Mouse (Mus musculus) embryonic facial prominence, embryonic 13.5 days (tissue): Measurements from ENCODE around the gene A1bg. TPM values are rescaled to one million over a fixed set of nuclear protein-coding genes. Genes with fewer than 3 reads are reported as not detected.

Source experiments
- ATAC-seq: fragments of 200-750 bp; cut with Nextera tagmentation; 2 replicates; pipeline ENCODE4 v1.8.0; 2017; ENCODE audit warnings: low read depth; ENCODE audit not compliant: insufficient number of reproducible peaks, insufficient read depth, low FRiP score, low TSS enrichment
- H3K27ac ChIP-seq: fragments of 300-500 bp; sonication (generic); 2 replicates; pipeline ENCODE4 v1.5.1; 2015; ENCODE audit warnings: moderate library complexity, mild to moderate bottlenecking, inconsistent platforms
- H3K27me3 ChIP-seq: fragments of 300-500 bp; sonication (generic); 2 replicates; pipeline ENCODE4 v1.6.1; 2015; ENCODE audit warnings: mild to moderate bottlenecking, inconsistent platforms
- H3K36me3 ChIP-seq: fragments of 300-500 bp; sonication (generic); 2 replicates; pipeline ENCODE4 v1.6.1; 2015; ENCODE audit warnings: mild to moderate bottlenecking, inconsistent platforms
- H3K4me1 ChIP-seq: fragments of 300-500 bp; sonication (generic); 2 replicates; pipeline ENCODE4 v1.6.1; 2015; ENCODE audit warnings: inconsistent platforms
- H3K4me2 ChIP-seq: fragments of 300-500 bp; sonication (generic); 2 replicates; pipeline ENCODE4 v1.6.1; 2015; ENCODE audit warnings: moderate library complexity, mild to moderate bottlenecking, inconsistent platforms
- H3K4me3 ChIP-seq: fragments of 300-500 bp; sonication (generic); 2 replicates; pipeline ENCODE4 v1.5.1; 2015; ENCODE audit warnings: mild to moderate bottlenecking, inconsistent platforms
- H3K9ac ChIP-seq: fragments of 300-500 bp; sonication (generic); 2 replicates; pipeline ENCODE4 v1.6.1; 2015; ENCODE audit warnings: mild to moderate bottlenecking, inconsistent platforms
- H3K9me3 ChIP-seq: fragments of 300-500 bp; sonication (generic); 2 replicates; pipeline ENCODE4 v1.6.1; 2016; ENCODE audit warnings: inconsistent platforms
- WGBS: fragments of 180-500 bp; shearing (Covaris S2); methylation state at CpG from one replicate; pipeline ENCODE4 v1.1.7; 2015; ENCODE audit warnings: mixed read lengths; 5-methylcytosine and 5-hydroxymethylcytosine counted together
- polyA plus RNA-seq: library from polyadenylated mRNA; unstranded; fragments of >200 nt; fragmentation: Nextera tagmentation; extraction: Ambion mirVana; gene quantifications from 2 replicates; pipeline ENCODE4 v1.2.1, GENCODE M21; 2015

A1bg gene
- polyA plus RNA-seq, 1 experiment from 2014 or later: not detected

DNA sequence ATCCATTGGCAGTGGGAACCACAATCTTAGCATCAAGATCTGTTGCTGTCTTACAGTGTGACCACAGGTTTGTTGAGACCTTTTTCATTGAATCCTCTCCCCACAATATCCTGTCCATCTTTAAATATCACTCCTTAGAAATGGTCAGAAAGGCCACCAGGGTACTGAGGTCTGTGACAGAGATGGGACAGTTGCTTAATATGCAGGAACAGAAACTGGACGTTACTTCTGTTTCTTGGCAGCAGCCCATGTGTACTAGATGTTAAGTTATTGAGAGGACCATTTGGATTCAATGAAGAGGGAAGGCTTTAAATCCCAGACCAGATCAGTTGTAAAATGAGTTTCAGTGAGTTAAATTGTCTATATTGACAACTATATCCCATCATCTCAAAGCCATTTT, 67.7 kb downstream of the A1bg start:
- Histone ChIP-seq H3K27me3 (no peaks in the 10 kb centered on the region), H3K4me3 (no peak overlapping the region), H3K9me3 (no peaks in the 10 kb centered on the region), H3K36me3 (no peaks in the 10 kb centered on the region), H3K4me2 (no peak overlapping the region), H3K9ac (no peak overlapping the region), H3K27ac (no peak overlapping the region), H3K4me1 (peaks cover 17% of the 10 kb centered on the region; the same call in 1 of the 2 replicates)
- ATAC-seq: no peak
- 70% methylated on average over 1 of the region's 1 CpGs for WGBS

DNA sequence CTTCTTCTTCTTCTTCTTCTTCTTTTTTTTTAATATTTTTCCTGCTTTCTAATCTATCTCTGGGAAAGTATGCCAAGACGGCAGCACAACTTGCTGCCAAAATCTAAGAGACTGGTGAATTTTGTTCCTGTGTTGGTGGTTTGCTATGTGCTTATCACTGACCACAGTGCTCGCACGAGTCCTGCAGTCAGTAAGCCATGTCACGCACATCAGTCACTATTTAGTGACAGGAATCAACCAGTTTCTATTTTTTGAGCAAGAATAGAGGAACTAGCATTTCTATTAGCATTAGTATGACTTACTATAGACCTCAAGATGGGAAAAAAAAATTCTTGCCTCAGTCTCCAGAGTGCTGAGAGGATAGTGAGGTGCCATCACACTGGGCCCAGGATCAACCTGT, 68.7 kb downstream of the A1bg start:
- 70% methylated on average over 4 of the region's 4 CpGs for WGBS

DNA sequence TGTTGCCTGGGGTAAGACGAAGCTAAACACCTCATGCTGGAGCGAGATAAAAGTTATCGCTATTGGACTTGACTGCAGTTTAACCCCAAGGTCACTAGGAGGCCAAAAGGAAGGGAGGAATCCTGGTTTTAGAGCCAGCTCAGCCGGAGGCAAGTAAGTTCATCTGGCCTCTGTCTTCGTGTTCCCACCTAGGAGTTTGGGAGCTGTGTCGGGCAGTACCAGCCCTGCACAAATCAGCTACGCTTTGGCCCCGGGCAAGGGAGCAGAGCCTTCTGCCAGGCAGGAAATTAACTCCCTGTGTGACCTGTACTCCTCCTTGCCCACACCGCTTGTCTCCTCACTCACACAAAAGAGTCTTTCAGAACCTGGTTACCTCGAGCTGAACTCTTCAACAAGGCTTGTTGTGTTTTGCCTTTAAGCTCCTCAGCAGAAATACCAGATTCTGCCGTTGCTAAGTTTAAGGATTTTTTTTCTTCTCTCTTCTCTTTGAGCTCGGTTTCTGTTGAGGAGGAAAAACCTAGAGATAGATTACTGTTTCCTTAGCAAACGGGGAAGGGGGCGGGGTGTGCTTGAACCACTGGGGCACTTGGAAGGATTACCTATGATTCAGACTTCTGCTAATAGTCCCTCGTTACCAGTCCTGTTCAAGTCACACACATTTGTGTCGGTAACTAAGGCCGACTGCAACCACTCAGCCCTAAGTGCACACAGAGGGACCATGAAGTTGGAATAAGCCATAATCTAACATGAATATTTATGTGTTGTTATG, 69.4 kb downstream of the A1bg start, which contains the start of gene Fam84b:
TSS of gene Fam84b (minus strand) at position 548 of the 769 bp plus-strand sequence.
- Histone ChIP-seq H3K9me3 (no peaks in the 10 kb centered on the region), H3K4me2 (peak within 1 kb of the TSS; percentile 10), H3K36me3 (no peaks in the 10 kb centered on the region), H3K4me3 (no peak within 1 kb of the TSS), H3K27ac (peak within 1 kb of the TSS; percentile 41), H3K4me1 (peaks cover 26% of the 10 kb centered on the region), H3K27me3 (no peaks in the 10 kb centered on the region), H3K9ac (no peak within 1 kb of the TSS)
- peak; percentile 82 for ATAC-seq
- 6% methylated on average over 17 of the region's 17 CpGs for WGBS

More for the DNA sequence above, 68.7 kb downstream of the A1bg start:
- no peaks in the 10 kb centered on the region for H3K27me3 ChIP-seq
- no peak overlapping the region for H3K4me3 ChIP-seq
- H3K36me3 ChIP-seq: no peaks in the 10 kb centered on the region
- no peak for ATAC-seq
- no peaks in the 10 kb centered on the region for H3K9me3 ChIP-seq
- no peak overlapping the region; the same call in 1 of the 2 replicates for H3K27ac ChIP-seq
- H3K4me2 ChIP-seq: no peak overlapping the region
- peaks cover 20% of the 10 kb centered on the region for H3K4me1 ChIP-seq
- H3K9ac ChIP-seq: no peak overlapping the region

DNA sequence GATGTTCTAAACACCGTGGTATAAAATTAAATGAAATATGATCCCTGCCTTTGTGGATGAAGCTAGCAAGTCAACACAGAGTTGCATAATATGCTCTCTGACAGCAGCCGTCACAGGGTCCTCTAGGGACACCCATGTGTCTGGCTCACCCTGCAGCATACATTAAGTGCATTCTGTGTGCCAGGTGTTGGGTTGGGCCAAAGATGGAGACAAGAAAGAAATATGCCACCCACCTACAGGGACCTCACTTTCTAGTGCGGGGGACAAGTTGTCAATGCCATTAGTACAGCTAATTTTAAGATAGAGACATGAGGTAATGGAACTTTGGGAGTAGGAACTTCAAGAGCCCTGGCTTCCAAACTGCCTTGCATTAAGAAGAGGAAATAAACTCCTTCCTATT, 74.2 kb downstream of the A1bg start:
- 36% methylated on average over 3 of the region's 3 CpGs for WGBS
- ATAC-seq: no peak
- H3K4me1 ChIP-seq: peaks cover 25% of the 10 kb centered on the region
- H3K36me3 ChIP-seq: no peaks in the 10 kb centered on the region
- no peak overlapping the region for H3K4me3 ChIP-seq
- no peaks in the 10 kb centered on the region for H3K27me3 ChIP-seq
- no peaks in the 10 kb centered on the region for H3K9me3 ChIP-seq
- no peak overlapping the region for H3K27ac ChIP-seq
- no peak overlapping the region for H3K4me2 ChIP-seq
- H3K9ac ChIP-seq: no peak overlapping the region

Other genes with a start within 250 kb of the A1bg start
- 9.6 and 11.9 TPM in 2 replicates for gene Fam84b, start 69.2 kb downstream of the A1bg start, polyA plus RNA-seq